Mouse (Mus musculus): ENCODE results near the gene Psors1c2. TPM values are rescaled to one million over a fixed set of nuclear protein-coding genes. Genes with fewer than 3 reads are reported as not detected.

Psors1c2 gene
- total RNA-seq (2021): 1 to 10 TPM; 1.3 TPM
- long read RNA-seq, experiment 1: 0 reads
- long read RNA-seq, experiment 2: 0 reads

GRCm38 (mm10) chr17:35532901-35533300 is at the start of gene Psors1c2:
TSS of gene Psors1c2 (plus strand) at chr17:35533201.
- intact Hi-C loops (cut with DNase I): loop anchor here (1.0 kb wide), 1 partner anchor 49 kb away; no protein-coding TSS in a partner anchor
- TF ChIP-seq CTCF (IDR thresholded peaks at IDR 0.05): no peak

GRCm38 (mm10) chr17:35484066-35484465 is 48.9 kb upstream of the Psors1c2 start:
- intact Hi-C loops (cut with DNase I): loop anchor here (1.0 kb wide), 1 partner anchor 48 kb away; no protein-coding TSS in a partner anchor
- no peak overlapping the region for H3K27ac ChIP-seq
- peak; percentile 50 to 60 for DNase-seq (ENCODE audit: extremely low spot score in 1 of 2, low spot score in 2 of 2)
- peak; percentile 98 for TF ChIP-seq CTCF (IDR thresholded peaks at IDR 0.05)
- no peak overlapping the region for H3K4me3 ChIP-seq

More at GRCm38 (mm10) chr17:35532901-35533300, at the start of gene Psors1c2:
- Histone ChIP-seq H3K4me3 (no peak within 1 kb of the TSS), H3K27ac (no peak within 1 kb of the TSS; the same call in 1 of the 2 replicates)
- no peak for DNase-seq (ENCODE audit: extremely low spot score in 1 of 2, low spot score in 2 of 2)

GRCm38 (mm10) chr17:35485702-35486101 is 47.3 kb upstream of the Psors1c2 start:
- no peak for TF ChIP-seq CTCF (IDR thresholded peaks at IDR 0.05)
- Histone ChIP-seq H3K4me3 (no peak overlapping the region), H3K27ac (no peak overlapping the region)
- DNase-seq (ENCODE audit: extremely low spot score in 1 of 2, low spot score in 2 of 2): no peak
- intact Hi-C loops (cut with DNase I): loop anchor here (5.0 kb wide), 1 partner anchor 92 kb away; no protein-coding TSS in a partner anchor

DNA sequence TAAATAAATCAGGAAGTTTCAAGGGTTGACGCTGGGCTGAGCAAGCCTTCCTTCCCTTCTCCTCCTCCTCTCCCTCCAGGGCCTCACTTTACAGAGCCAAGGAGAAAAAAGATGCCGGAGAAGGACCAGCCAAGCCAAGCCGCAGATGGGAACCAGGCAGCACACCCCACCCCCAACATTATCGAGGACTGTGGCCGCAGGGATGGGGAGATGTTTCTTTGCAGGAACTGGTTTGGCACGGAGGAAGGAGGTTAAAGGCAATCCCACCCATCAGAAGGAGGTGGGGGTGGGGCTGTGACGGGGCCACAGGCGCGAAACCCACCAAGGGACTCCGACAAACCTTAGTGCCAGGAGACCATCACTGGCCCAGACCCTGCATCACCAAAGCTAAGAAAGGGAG is 46.3 kb upstream of the Psors1c2 start:
- no peak for TF ChIP-seq CTCF (IDR thresholded peaks at IDR 0.05)
- Histone ChIP-seq H3K27ac (no peak overlapping the region), H3K4me3 (no peak overlapping the region)
- intact Hi-C loops (cut with DNase I): loop anchor here (5.0 kb wide), 1 partner anchor 91 kb away; no protein-coding TSS in a partner anchor
- no peak for DNase-seq (ENCODE audit: extremely low spot score in 1 of 2, low spot score in 2 of 2)

DNA sequence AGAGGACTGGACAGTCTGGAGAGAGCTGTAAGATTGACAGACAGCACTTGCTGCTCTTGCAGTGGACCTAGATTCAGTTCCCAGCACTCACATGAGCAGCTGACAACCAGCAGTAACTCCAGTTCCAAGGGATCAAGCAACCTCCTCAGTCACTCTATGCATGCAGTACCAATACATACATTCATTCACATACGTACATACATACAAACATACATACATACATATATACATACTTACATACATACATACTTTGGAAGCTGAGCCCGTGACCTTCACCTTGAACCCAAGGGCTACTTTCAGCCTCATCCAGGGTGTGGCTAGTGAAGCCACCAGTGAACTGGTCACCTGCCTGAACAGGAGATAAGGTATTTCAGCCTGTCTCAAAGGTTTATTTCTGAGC is 45.0 kb upstream of the Psors1c2 start:
- no peak for TF ChIP-seq CTCF (IDR thresholded peaks at IDR 0.05)
- no peak overlapping the region for H3K4me3 ChIP-seq
- intact Hi-C loops (cut with DNase I): loop anchor here (5.0 kb wide), 1 partner anchor 89 kb away; no protein-coding TSS in a partner anchor
- H3K27ac ChIP-seq: no peak overlapping the region
- no peak for DNase-seq (ENCODE audit: extremely low spot score in 1 of 2, low spot score in 2 of 2)

- intact Hi-C loops (cut with DNase I): no loop called here
- DNase-seq (ENCODE audit: extremely low spot score in 1 of 2, low spot score in 2 of 2): no peak
- Histone ChIP-seq H3K27ac (no peak overlapping the region), H3K4me3 (no peak overlapping the region)
- TF ChIP-seq CTCF (IDR thresholded peaks at IDR 0.05): no peak
Observed at GRCm38 (mm10) chr17:35490320-35490719, 42.7 kb upstream of the Psors1c2 start.

DNA sequence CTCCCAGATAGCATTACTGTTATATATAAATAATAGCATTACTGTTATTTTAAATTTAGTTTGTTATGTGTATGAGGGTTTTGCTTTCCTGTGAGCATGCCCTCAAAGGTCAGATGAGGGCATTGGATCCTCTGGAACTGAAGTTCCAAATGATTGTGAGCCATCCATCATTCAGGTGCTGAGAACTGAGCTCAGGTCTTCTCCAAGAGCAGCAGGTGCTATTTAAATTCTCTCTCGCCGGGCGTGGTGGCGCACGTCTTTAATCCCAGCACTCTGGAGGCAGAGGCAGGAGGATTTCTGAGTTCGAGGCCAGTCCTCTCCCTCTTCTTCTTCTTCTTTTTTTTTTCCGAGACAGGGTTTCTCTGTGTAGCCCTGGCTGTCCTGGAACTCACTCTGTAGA is 35.9 kb upstream of the Psors1c2 start:
- intact Hi-C loops (cut with DNase I): no loop called here
- H3K27ac ChIP-seq: no peak overlapping the region
- no peak overlapping the region for H3K4me3 ChIP-seq
- TF ChIP-seq CTCF (IDR thresholded peaks at IDR 0.05): no peak
- DNase-seq (ENCODE audit: extremely low spot score in 1 of 2, low spot score in 2 of 2): no peak

- Histone ChIP-seq H3K27ac (no peak overlapping the region), H3K4me3 (no peak overlapping the region)
- intact Hi-C loops (cut with DNase I): no loop called here
- no peak for DNase-seq (ENCODE audit: extremely low spot score in 1 of 2, low spot score in 2 of 2)
- TF ChIP-seq CTCF (IDR thresholded peaks at IDR 0.05): no peak
Observed at GRCm38 (mm10) chr17:35502226-35502625, 30.8 kb upstream of the Psors1c2 start.

DNA sequence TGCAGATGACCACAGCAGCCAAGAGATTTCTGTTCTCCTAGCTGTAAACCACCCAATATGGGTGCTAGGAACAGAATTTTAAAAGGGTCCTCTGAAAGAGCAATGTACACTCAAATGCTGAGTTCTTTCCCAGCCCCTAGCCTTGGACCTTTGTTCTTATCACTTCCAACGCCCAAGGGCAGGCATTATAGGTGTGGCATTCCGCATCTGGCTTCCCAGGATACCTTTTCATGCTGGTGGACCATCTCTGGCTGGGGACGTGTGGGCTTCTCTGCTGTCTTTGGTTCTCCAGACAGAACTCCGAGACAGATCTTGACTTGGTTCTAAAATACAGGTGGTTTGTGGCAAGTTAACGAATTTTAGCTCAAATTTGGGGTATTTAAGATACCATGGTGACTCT is 30.2 kb upstream of the Psors1c2 start:
- no peak overlapping the region for H3K27ac ChIP-seq
- TF ChIP-seq CTCF (IDR thresholded peaks at IDR 0.05): no peak
- DNase-seq (ENCODE audit: extremely low spot score in 1 of 2, low spot score in 2 of 2): no peak
- no peak overlapping the region for H3K4me3 ChIP-seq
- intact Hi-C loops (cut with DNase I): no loop called here

- Histone ChIP-seq H3K27ac (no peak overlapping the region), H3K4me3 (no peak overlapping the region)
- intact Hi-C loops (cut with DNase I): no loop called here
- DNase-seq (ENCODE audit: extremely low spot score in 1 of 2, low spot score in 2 of 2): no peak
- TF ChIP-seq CTCF (IDR thresholded peaks at IDR 0.05): no peak
Observed at GRCm38 (mm10) chr17:35503849-35504248, 29.2 kb upstream of the Psors1c2 start.

DNA sequence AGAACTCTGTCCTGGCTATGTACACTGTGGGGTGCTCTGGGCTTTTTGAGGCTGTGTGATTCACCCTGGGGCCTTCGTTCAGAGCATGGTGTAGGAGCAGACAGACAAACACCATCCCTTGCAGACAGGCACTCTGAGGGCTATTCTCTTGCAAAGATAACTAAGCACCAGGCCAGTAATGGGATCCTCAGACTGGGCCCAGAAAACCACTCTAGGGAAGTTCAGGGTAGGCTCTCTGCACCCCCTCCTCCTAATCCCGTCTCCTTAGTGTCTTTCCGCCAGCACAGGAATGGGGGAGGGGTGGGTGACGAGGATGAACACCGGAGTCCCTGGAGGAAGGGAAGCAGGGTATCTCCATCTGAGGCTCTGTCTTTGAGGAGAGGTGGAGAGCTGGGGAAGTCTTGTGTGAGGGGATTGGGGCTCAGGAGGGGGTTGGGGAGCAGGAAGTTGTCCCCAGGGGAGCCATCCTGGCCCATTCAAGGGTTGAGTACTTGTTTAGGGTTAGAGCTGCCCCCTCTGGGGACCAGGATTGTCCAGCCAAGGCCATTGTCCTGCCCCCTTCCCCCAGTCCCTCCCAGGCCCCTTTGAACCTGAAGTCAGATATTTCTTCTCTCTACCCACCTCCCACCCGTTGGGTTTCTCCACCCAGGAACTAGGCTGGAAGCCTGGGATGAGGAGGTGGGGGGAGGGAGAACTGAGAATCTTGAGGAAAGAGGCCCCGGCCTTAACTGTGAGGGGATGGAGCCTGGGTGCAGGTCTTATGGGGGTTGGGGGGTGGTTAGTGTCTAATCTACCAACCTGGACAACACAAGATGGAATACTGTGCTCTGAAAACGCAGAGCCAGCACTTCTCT is 28.1 kb upstream of the Psors1c2 start:
- intact Hi-C loops (cut with DNase I): no loop called here
- H3K4me3 ChIP-seq: no peak overlapping the region
- no peak for DNase-seq (ENCODE audit: extremely low spot score in 1 of 2, low spot score in 2 of 2)
- no peak for TF ChIP-seq CTCF (IDR thresholded peaks at IDR 0.05)
- H3K27ac ChIP-seq: no peak overlapping the region

DNA sequence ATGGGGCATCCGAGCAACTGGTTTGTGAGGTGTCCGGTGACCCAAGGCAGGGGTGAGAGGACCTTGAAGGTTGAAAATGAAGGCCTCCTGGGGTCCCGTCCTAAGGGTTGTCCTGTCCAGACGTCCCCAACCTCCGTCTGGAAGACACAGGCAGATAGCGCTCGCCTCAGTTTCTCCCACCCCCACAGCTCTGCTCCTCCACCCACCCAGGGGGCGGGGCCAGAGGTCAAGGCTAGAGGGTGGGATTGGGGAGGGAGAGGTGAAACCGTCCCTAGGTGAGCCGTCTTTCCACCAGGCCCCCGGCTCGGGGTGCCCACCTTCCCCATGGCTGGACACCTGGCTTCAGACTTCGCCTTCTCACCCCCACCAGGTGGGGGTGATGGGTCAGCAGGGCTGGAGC is 27.2 kb upstream of the Psors1c2 start, which contains the start of gene Pou5f1:
Gene Pou5f1 (plus strand): TSS at position 243 of the 400 bp plus-strand sequence.
- intact Hi-C loops (cut with DNase I): no loop called here
- Histone ChIP-seq H3K4me3 (no peak within 1 kb of the TSS), H3K27ac (no peak within 1 kb of the TSS)
- TF ChIP-seq CTCF (IDR thresholded peaks at IDR 0.05): no peak
- no peak for DNase-seq (ENCODE audit: extremely low spot score in 1 of 2, low spot score in 2 of 2)
